Mouse (Mus musculus): ENCODE results near the gene Wdr90. TPM values are rescaled to one million over a fixed set of nuclear protein-coding genes. Genes with fewer than 3 reads are reported as not detected.

Gene Wdr90
- polyA plus RNA-seq, 1 experiment = 11.7 TPM

DNA sequence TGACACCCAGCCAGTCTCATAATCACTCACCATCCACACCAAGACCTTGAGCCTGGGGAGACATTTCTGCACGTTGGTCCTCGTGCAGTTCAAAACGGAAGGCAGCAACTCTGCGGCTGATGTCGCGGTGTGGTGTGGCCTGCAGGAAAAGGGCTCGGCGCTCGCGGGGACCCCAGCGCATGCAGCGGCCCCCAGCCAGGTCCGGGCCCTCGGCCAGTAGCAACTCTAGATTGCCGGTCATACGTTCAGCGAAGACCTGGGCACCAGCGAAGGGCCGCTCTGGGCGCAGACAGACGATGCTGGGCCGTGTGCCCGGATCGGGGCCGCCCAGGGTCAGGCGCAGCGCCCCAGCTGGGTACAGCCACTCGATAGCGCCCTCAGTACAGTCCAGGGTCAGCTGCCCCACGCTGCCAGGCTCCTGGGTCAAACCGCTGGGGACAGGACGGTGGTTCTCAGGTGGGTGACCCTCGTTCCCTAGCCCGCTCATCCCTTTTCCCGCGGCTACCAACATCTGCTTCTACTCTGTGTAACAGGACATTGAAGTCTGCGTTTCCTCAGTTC, 65.0 kb downstream of the Wdr90 start:
- no peak for TF ChIP-seq CTCF (IDR thresholded peaks at IDR 0.05; ENCODE audit: low read depth, low read length)
- TF ChIP-seq POLR2A (IDR thresholded peaks at IDR 0.05; ENCODE audit: borderline replicate concordance, low read depth, low read length) = no peak
- Histone ChIP-seq H3K4me3 (ENCODE audit: insufficient read depth, low read length) (peak overlapping the region; percentile 89), H3K27ac (ENCODE audit: insufficient read depth, low read depth, low read length) (no peak overlapping the region), H3K4me1 (ENCODE audit: control insufficient read depth, insufficient read depth, low read length) (peaks cover 17% of the 10 kb centered on the region)

DNA sequence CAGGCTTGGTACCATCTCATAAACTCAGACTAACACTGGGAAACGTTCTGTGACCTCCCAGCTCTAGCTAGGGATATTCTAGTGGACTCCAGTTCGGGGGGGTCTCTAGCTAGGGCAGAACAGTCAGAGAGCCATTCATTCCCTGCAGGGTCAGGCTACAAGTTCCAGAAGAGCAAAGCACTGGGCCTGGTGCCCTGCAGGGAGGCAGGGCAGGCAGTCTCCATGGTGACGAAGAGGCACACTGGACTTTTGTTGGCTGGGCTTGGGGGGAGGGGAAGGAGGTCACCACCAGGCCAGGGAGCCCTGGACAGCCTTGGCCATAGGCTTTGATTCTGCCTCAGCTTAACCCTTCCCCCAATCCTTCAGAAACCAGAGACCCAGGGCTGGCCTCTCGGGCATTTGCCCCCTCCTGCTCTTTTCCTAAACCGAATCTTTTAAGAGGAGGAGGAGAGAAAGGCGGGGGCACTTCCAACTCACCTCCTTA, 65.7 kb downstream of the Wdr90 start, which contains the start of gene AC134908.4:
TSS of gene AC134908.4 (minus strand) at position 51 of the 484 bp plus-strand sequence.
- peak within 1 kb of the TSS; percentile 89 for H3K4me3 ChIP-seq (ENCODE audit: insufficient read depth, low read length)
- TF ChIP-seq POLR2A (IDR thresholded peaks at IDR 0.05; ENCODE audit: borderline replicate concordance, low read depth, low read length) (no peak), CTCF (IDR thresholded peaks at IDR 0.05; ENCODE audit: low read depth, low read length) (no peak)
- H3K27ac ChIP-seq (ENCODE audit: insufficient read depth, low read depth, low read length) = no peak within 1 kb of the TSS
- H3K4me1 ChIP-seq (ENCODE audit: control insufficient read depth, insufficient read depth, low read length) = peaks cover 23% of the 10 kb centered on the region

DNA sequence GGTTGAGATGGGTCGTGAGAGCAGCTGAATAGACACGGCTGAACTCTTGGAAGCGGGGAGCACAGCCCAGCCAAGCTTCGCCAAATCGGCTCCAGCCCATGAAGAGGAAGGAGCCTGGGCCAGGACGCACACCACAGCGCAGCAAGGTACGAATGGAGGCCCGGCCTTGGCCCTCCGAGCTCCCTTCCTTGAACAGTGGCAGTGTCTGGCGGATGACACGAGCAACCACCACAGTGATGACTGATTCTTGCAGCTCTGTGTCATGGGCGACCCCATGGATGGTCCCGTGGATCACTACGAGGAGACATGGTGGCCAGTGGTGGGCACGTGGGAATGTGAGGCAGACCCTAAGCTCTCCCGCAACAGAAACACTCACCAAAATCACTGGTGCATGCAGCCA, 66.3 kb downstream of the Wdr90 start:
- TF ChIP-seq POLR2A (IDR thresholded peaks at IDR 0.05; ENCODE audit: borderline replicate concordance, low read depth, low read length) (no peak), CTCF (IDR thresholded peaks at IDR 0.05; ENCODE audit: low read depth, low read length) (no peak)
- Histone ChIP-seq H3K4me3 (ENCODE audit: insufficient read depth, low read length) (no peak overlapping the region), H3K27ac (ENCODE audit: insufficient read depth, low read depth, low read length) (no peak overlapping the region), H3K4me1 (ENCODE audit: control insufficient read depth, insufficient read depth, low read length) (peaks cover 23% of the 10 kb centered on the region)

Other genes with a start within 250 kb of the Wdr90 start
- gene Gng13, start 144.3 kb downstream of the Wdr90 start, polyA plus RNA-seq (2012; ENCODE audit: insufficient read depth, insufficient read length, missing spikeins) = not detected in 2 replicates
- gene Chtf18, start 134.1 kb downstream of the Wdr90 start, polyA plus RNA-seq (2012; ENCODE audit: insufficient read depth, insufficient read length, missing spikeins) = 7.4 and 14.1 TPM in 2 replicates
- gene Rpusd1, start 133.8 kb downstream of the Wdr90 start, polyA plus RNA-seq (2012; ENCODE audit: insufficient read depth, insufficient read length, missing spikeins) = 10.1 and 10.2 TPM in 2 replicates
- not detected in 2 replicates for gene Mslnl, start 125.5 kb downstream of the Wdr90 start, polyA plus RNA-seq (2012; ENCODE audit: insufficient read depth, insufficient read length, missing spikeins)
- gene Msln, start 107.1 kb downstream of the Wdr90 start, polyA plus RNA-seq (2012; ENCODE audit: insufficient read depth, insufficient read length, missing spikeins) = not detected in 2 replicates
- gene Narfl, start 87.7 kb downstream of the Wdr90 start, polyA plus RNA-seq (2012; ENCODE audit: insufficient read depth, insufficient read length, missing spikeins) = 36.9 and 40.9 TPM in 2 replicates
- 30.4 and 31.0 TPM in 2 replicates for gene Haghl, start 75.8 kb downstream of the Wdr90 start, polyA plus RNA-seq (2012; ENCODE audit: insufficient read depth, insufficient read length, missing spikeins)
- not detected in 2 replicates for gene Ccdc78, start 74.9 kb downstream of the Wdr90 start, polyA plus RNA-seq (2012; ENCODE audit: insufficient read depth, insufficient read length, missing spikeins)
- gene Fam173a, start 68.6 kb downstream of the Wdr90 start, polyA plus RNA-seq (2012; ENCODE audit: insufficient read depth, insufficient read length, missing spikeins) = 64.5 and 70.6 TPM in 2 replicates
- not detected in 2 replicates for gene AC134908.4, start 65.8 kb downstream of the Wdr90 start, polyA plus RNA-seq (2012; ENCODE audit: insufficient read depth, insufficient read length, missing spikeins)
- 13.1 and 14.6 TPM in 2 replicates for gene Metrn, start 64.4 kb downstream of the Wdr90 start, polyA plus RNA-seq (2012; ENCODE audit: insufficient read depth, insufficient read length, missing spikeins)
- gene Fbxl16, start 52.4 kb downstream of the Wdr90 start, polyA plus RNA-seq (2012; ENCODE audit: insufficient read depth, insufficient read length, missing spikeins) = not detected in 2 replicates
- gene Wdr24, start 37.9 kb downstream of the Wdr90 start, polyA plus RNA-seq (2012; ENCODE audit: insufficient read depth, insufficient read length, missing spikeins) = 11.9 and 14.0 TPM in 2 replicates
- 16.3 and 18.0 TPM in 2 replicates for gene Jmjd8, start 32.6 kb downstream of the Wdr90 start, polyA plus RNA-seq (2012; ENCODE audit: insufficient read depth, insufficient read length, missing spikeins)
- gene Stub1, start 28.1 kb downstream of the Wdr90 start, polyA plus RNA-seq (2012; ENCODE audit: insufficient read depth, insufficient read length, missing spikeins) = 84.9 and 89.7 TPM in 2 replicates
- gene Rhbdl1, start 24.2 kb downstream of the Wdr90 start, polyA plus RNA-seq (2012; ENCODE audit: insufficient read depth, insufficient read length, missing spikeins) = 1.6 and 3.7 TPM in 2 replicates
- 1.5 TPM in 1 of 2 replicates, not detected in the other for gene Gm20683, start 19.7 kb downstream of the Wdr90 start, polyA plus RNA-seq (2012; ENCODE audit: insufficient read depth, insufficient read length, missing spikeins)
- gene Rhot2, start 16.6 kb downstream of the Wdr90 start, polyA plus RNA-seq (2012; ENCODE audit: insufficient read depth, insufficient read length, missing spikeins) = 30.8 and 35.1 TPM in 2 replicates
- 10.3 and 16.6 TPM in 2 replicates for gene Mcrip2, start 7.3 kb upstream of the Wdr90 start, polyA plus RNA-seq (2012; ENCODE audit: insufficient read depth, insufficient read length, missing spikeins)
- 16.1 and 17.0 TPM in 2 replicates for gene Mettl26, start 13.6 kb upstream of the Wdr90 start, polyA plus RNA-seq (2012; ENCODE audit: insufficient read depth, insufficient read length, missing spikeins)
- 0.84 and 1.4 TPM in 2 replicates for gene Wfikkn1, start 19.4 kb upstream of the Wdr90 start, polyA plus RNA-seq (2012; ENCODE audit: insufficient read depth, insufficient read length, missing spikeins)
- gene Rab40c, start 58.2 kb upstream of the Wdr90 start, polyA plus RNA-seq (2012; ENCODE audit: insufficient read depth, insufficient read length, missing spikeins) = 30.0 and 32.8 TPM in 2 replicates
- gene Pigq, start 83.4 kb upstream of the Wdr90 start, polyA plus RNA-seq (2012; ENCODE audit: insufficient read depth, insufficient read length, missing spikeins) = 51.1 and 53.4 TPM in 2 replicates
- not detected in 2 replicates for gene Nhlrc4, start 83.5 kb upstream of the Wdr90 start, polyA plus RNA-seq (2012; ENCODE audit: insufficient read depth, insufficient read length, missing spikeins)
- not detected in 2 replicates for gene A930017K11Rik, start 91.1 kb upstream of the Wdr90 start, polyA plus RNA-seq (2012; ENCODE audit: insufficient read depth, insufficient read length, missing spikeins)
- gene Capn15, start 124.3 kb upstream of the Wdr90 start, polyA plus RNA-seq (2012; ENCODE audit: insufficient read depth, insufficient read length, missing spikeins) = 12.1 and 12.7 TPM in 2 replicates
- 7.9 and 8.3 TPM in 2 replicates for gene Rab11fip3, start 208.1 kb upstream of the Wdr90 start, polyA plus RNA-seq (2012; ENCODE audit: insufficient read depth, insufficient read length, missing spikeins)
- 29.0 and 30.7 TPM in 2 replicates for gene Decr2, start 228.8 kb upstream of the Wdr90 start, polyA plus RNA-seq (2012; ENCODE audit: insufficient read depth, insufficient read length, missing spikeins)
- gene Nme4, start 234.1 kb upstream of the Wdr90 start, polyA plus RNA-seq (2012; ENCODE audit: insufficient read depth, insufficient read length, missing spikeins) = 25.6 and 28.4 TPM in 2 replicates